Mouse (Mus musculus): ENCODE results near the gene Draxin. TPM values are rescaled to one million over a fixed set of nuclear protein-coding genes. Genes with fewer than 3 reads are reported as not detected.

Gene Draxin
- polyA plus RNA-seq, 1 experiment from 2014 or later = 20.4 TPM

Small RNAs within 50 kb of the gene (microRNA-seq; reads per million reads assigned to microRNA genes)
- not detected for gene Mir7022

Other genes starting within 250 kb of the Draxin start
- gene Mfn2, start 226.0 kb downstream of the Draxin start, polyA plus RNA-seq (2015; fragmentation: Nextera tagmentation; extraction: Ambion mirVana) = 77.3 and 78.6 TPM in 2 replicates
- 18.7 and 20.4 TPM in 2 replicates for gene Plod1, start 193.9 kb downstream of the Draxin start, polyA plus RNA-seq (2015; fragmentation: Nextera tagmentation; extraction: Ambion mirVana)
- gene 2510039O18Rik, start 189.8 kb downstream of the Draxin start, polyA plus RNA-seq (2015; fragmentation: Nextera tagmentation; extraction: Ambion mirVana) = 10.2 and 13.6 TPM in 2 replicates
- gene Nppb, start 144.9 kb downstream of the Draxin start, polyA plus RNA-seq (2015; fragmentation: Nextera tagmentation; extraction: Ambion mirVana) = 0.36 TPM in 1 of 2 replicates, not detected in the other
- gene Nppa, start 130.0 kb downstream of the Draxin start, polyA plus RNA-seq (2015; fragmentation: Nextera tagmentation; extraction: Ambion mirVana) = 2.5 and 3.4 TPM in 2 replicates
- gene Clcn6, start 91.9 kb downstream of the Draxin start, polyA plus RNA-seq (2015; fragmentation: Nextera tagmentation; extraction: Ambion mirVana) = 33.9 and 35.3 TPM in 2 replicates
- gene Mthfr, start 91.6 kb downstream of the Draxin start, polyA plus RNA-seq (2015; fragmentation: Nextera tagmentation; extraction: Ambion mirVana) = 26.6 and 28.4 TPM in 2 replicates
- 5.4 and 7.9 TPM in 2 replicates for gene Agtrap, start 42.7 kb downstream of the Draxin start, polyA plus RNA-seq (2015; fragmentation: Nextera tagmentation; extraction: Ambion mirVana)
- gene Mad2l2, start 314 bp downstream of the Draxin start, polyA plus RNA-seq (2015; fragmentation: Nextera tagmentation; extraction: Ambion mirVana) = 105 and 106 TPM in 2 replicates
- 15.9 and 19.6 TPM in 2 replicates for gene Fbxo6, start 21.4 kb upstream of the Draxin start, polyA plus RNA-seq (2015; fragmentation: Nextera tagmentation; extraction: Ambion mirVana)
- gene Fbxo44, start 29.8 kb upstream of the Draxin start, polyA plus RNA-seq (2015; fragmentation: Nextera tagmentation; extraction: Ambion mirVana) = 97.8 and 103 TPM in 2 replicates
- 2.3 and 2.4 TPM in 2 replicates for gene Fbxo2, start 29.9 kb upstream of the Draxin start, polyA plus RNA-seq (2015; fragmentation: Nextera tagmentation; extraction: Ambion mirVana)
- 11.1 and 12.0 TPM in 2 replicates for gene Disp3, start 157.3 kb upstream of the Draxin start, polyA plus RNA-seq (2015; fragmentation: Nextera tagmentation; extraction: Ambion mirVana)